Mouse (Mus musculus) liver, embryonic 11.5 days (tissue): ENCODE measurements around the gene Phc2. TPM values are rescaled to one million over a fixed set of nuclear protein-coding genes. Genes with fewer than 3 reads are reported as not detected.

Experiments
- ATAC-seq: fragments of 200-750 bp; cut with Nextera tagmentation; replicated peaks from 2 replicates; pipeline ENCODE4 v1.8.0; 2017; ENCODE audit warnings: moderate number of reproducible peaks, mild to moderate bottlenecking, moderate TSS enrichment, moderate library complexity; ENCODE audit not compliant: low FRiP score
- DNase-seq: peaks from one replicate; pipeline ENCODE4 v3.0.0-alpha.2; 2017; ENCODE audit warnings: low spot score
- H3K27ac ChIP-seq: fragments of 300-500 bp; sonication (generic); 2 replicates; pipeline ENCODE4 v1.5.1; 2014; ENCODE audit warnings: mild to moderate bottlenecking, low read depth, low read length, control low read depth
- H3K27me3 ChIP-seq: fragments of 300-500 bp; sonication (generic); replicated peaks from 2 replicates; pipeline ENCODE4 v1.6.1; 2014; ENCODE audit warnings: low read length, mixed read lengths; ENCODE audit not compliant: control insufficient read depth, insufficient read depth
- H3K36me3 ChIP-seq: fragments of 300-500 bp; sonication (generic); 2 replicates; pipeline ENCODE4 v1.6.1; 2014; ENCODE audit warnings: mild to moderate bottlenecking, low read length, moderate library complexity, mixed read lengths; ENCODE audit not compliant: control insufficient read depth, insufficient read depth
- H3K4me1 ChIP-seq: fragments of 300-500 bp; sonication (generic); replicated peaks from 2 replicates; pipeline ENCODE4 v1.6.1; 2014; ENCODE audit warnings: low read length, mixed read lengths; ENCODE audit not compliant: control insufficient read depth, insufficient read depth
- H3K4me2 ChIP-seq: fragments of 300-500 bp; sonication (generic); 2 replicates; pipeline ENCODE4 v1.6.1; 2014; ENCODE audit warnings: mild to moderate bottlenecking, control low read depth, moderate library complexity
- H3K4me3 ChIP-seq: fragments of 300-500 bp; sonication (generic); 2 replicates; pipeline ENCODE4 v1.5.1; 2014; ENCODE audit warnings: low read depth, low read length, control low read depth
- H3K9ac ChIP-seq: fragments of 300-500 bp; sonication (generic); 2 replicates; pipeline ENCODE4 v1.6.1; 2014; ENCODE audit warnings: low read depth, low read length, control low read depth
- H3K9me3 ChIP-seq: fragments of 300-500 bp; sonication (generic); 2 replicates; pipeline ENCODE4 v1.6.1; 2016; ENCODE audit warnings: low read length, inconsistent platforms, mixed read lengths; ENCODE audit not compliant: control insufficient read depth
- WGBS: fragments of 180-500 bp; shearing (Covaris S2); extraction: QIAGEN DNeasy Blood & Tissue Kit; methylation state at CpG from one replicate; pipeline ENCODE4 v1.1.7; 2014; 5-methylcytosine and 5-hydroxymethylcytosine counted together
- polyA plus RNA-seq: library from polyadenylated mRNA; unstranded; fragments of >200 nt; fragmentation: Nextera tagmentation; extraction: Ambion mirVana; gene quantifications from 2 replicates; pipeline ENCODE4 v1.2.1, GENCODE M21; 2014

The Phc2 gene
- polyA plus RNA-seq, 1 experiment from 2014 or later: 39.3 TPM

- H3K9ac ChIP-seq: no peak overlapping the region
- H3K36me3 ChIP-seq: no peaks in the 10 kb centered on the region
- H3K4me3 ChIP-seq: no peak overlapping the region
- peaks cover 20% of the 10 kb centered on the region for H3K4me1 ChIP-seq
- no peaks in the 10 kb centered on the region for H3K9me3 ChIP-seq
- DNase-seq: no peak
- 89% methylated on average over 6 of the region's 6 CpGs for WGBS
- H3K4me2 ChIP-seq: no peak overlapping the region
- ATAC-seq: no peak
- peaks cover 2% of the 10 kb centered on the region; the same call in 1 of the 2 replicates for H3K27me3 ChIP-seq
- no peak overlapping the region for H3K27ac ChIP-seq
Measured at GRCm38 (mm10) chr4:128712941-128713340, 58.4 kb downstream of the Phc2 start.

DNA sequence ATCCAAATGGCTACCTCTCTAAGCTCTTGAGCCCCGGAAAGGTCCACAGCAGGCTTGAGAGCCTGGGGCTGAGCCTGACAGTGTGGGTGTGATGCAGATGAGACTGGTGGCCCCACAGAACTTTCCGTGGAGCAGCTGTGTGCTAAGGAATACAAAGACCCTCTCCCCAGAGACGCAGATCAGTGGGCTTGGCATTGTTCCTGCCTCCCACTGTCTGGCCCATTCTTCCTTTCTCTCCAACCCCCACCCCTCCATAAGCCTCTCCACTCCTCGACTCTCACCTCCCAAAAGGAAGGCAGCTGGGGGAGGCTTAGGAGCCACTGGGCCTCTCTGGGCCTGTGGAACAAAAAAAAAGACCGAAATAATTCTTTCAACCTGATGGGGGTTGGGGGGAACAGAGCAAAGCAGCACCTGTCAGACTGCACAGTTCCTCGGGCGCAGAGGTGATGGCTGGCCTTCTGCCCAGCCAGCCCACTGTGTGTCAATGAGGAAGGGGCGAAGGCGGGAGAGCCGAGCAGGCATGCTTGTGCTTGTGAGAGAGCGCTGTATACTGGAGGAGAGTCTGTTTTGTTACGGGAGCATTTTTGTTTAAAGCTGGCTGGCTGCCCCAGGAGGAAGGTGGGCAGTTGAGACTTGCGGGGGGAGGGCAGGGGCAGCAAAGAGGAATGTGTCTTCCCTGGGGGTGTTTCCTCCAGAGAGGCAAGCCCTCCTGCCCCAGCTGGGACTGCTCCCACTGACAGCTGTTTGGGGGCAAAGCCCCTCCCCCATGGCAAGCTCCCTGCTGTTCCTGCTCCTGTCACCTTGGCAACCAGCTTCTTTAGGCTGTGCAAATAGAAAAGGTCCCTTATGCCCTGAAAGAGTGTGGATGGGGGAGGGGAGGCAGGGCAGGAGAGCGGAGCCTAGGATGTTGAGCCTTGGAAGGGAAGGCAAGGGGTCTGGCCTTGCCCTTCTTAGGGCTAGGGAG is 61.0 kb downstream of the Phc2 start:
- H3K4me1 ChIP-seq: peaks cover 22% of the 10 kb centered on the region
- no peak overlapping the region for H3K4me3 ChIP-seq
- no peaks in the 10 kb centered on the region for H3K36me3 ChIP-seq
- no peaks in the 10 kb centered on the region for H3K27me3 ChIP-seq
- peak; percentile 50 for DNase-seq
- H3K9ac ChIP-seq: no peak overlapping the region
- no peak; the same call in 1 of the 2 replicates for ATAC-seq
- no peaks in the 10 kb centered on the region for H3K9me3 ChIP-seq
- H3K27ac ChIP-seq: peak overlapping the region; percentile 53; the same call in 1 of the 2 replicates
- H3K4me2 ChIP-seq: peak overlapping the region; percentile 15; the same call in 1 of the 2 replicates
- 32% methylated on average over 14 of the region's 14 CpGs for WGBS

DNA sequence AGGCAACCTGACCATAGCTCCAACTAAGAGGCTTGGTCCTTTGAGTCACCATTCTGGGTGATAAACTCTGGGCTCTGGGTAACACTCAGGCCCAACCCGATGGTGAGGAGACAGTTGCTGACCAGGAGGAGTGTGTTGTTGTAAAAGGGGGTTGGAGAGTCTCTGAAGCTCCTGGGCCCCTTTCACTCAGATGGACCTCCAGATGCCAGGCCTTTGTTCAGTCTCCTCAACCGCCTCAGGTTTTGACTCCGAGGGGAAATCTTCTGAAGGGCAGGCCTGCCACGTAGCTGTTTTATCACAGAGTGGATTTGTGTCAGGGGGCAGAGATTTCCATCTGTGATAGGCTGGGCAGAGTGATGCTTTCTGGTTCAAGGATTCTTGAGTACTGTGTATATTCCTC is 61.8 kb downstream of the Phc2 start:
- H3K27me3 ChIP-seq: no peaks in the 10 kb centered on the region
- 40% methylated on average over 4 of the region's 4 CpGs for WGBS
- DNase-seq (no peak), ATAC-seq (no peak)
- no peaks in the 10 kb centered on the region for H3K36me3 ChIP-seq
- H3K4me3 ChIP-seq: no peak overlapping the region
- peak overlapping the region; percentile 21; the same call in 1 of the 2 replicates for H3K27ac ChIP-seq
- H3K4me1 ChIP-seq: peaks cover 24% of the 10 kb centered on the region
- no peak overlapping the region for H3K9ac ChIP-seq
- peak overlapping the region; percentile 15; the same call in 1 of the 2 replicates for H3K4me2 ChIP-seq
- no peaks in the 10 kb centered on the region for H3K9me3 ChIP-seq

- no peak for DNase-seq
- ATAC-seq: no peak
- no peaks in the 10 kb centered on the region for H3K36me3 ChIP-seq
- no peak overlapping the region for H3K4me3 ChIP-seq
- no peaks in the 10 kb centered on the region for H3K27me3 ChIP-seq
- no peaks in the 10 kb centered on the region for H3K9me3 ChIP-seq
- WGBS: 64% methylated on average over 9 of the region's 9 CpGs
- no peak overlapping the region; the same call in 1 of the 2 replicates for H3K27ac ChIP-seq
- H3K9ac ChIP-seq: no peak overlapping the region
- H3K4me2 ChIP-seq: no peak overlapping the region
- peaks cover 24% of the 10 kb centered on the region for H3K4me1 ChIP-seq
Measured at GRCm38 (mm10) chr4:128716731-128717130, 62.2 kb downstream of the Phc2 start.

GRCm38 (mm10) chr4:128720110-128720509 is 65.6 kb downstream of the Phc2 start:
- WGBS: 26% methylated on average over 5 of the region's 5 CpGs
- no peak overlapping the region for H3K4me3 ChIP-seq
- H3K4me1 ChIP-seq: peaks cover 16% of the 10 kb centered on the region

DNA sequence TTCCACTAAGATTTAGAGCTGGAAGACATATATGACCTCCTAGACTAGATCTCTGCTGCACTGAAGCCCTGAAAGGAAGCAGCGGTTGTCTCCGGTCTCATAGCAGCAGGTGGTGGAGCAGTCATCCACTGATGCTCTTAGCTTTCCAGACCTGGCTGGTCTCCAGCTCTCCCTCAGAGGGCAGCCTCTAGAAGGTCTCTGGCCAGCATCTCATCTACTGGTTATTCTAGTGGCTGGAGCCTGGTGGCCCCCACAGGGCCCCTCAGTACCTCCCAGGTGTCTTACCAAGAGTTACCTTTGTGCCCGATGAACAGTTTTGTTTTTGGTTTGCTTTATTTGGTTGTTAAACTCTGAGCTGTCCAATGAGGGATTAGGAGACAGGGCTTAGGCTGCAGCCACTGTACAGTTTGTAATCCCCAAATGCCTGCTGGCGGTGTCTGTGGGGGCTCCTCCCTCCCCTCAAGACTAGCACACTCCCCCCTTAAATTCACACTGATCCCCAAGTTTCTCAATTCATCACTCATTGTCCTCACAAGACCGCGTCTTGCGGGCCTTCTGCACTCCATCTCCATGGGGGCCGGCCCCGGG is 66.7 kb downstream of the Phc2 start:
- no peaks in the 10 kb centered on the region for H3K36me3 ChIP-seq

More at GRCm38 (mm10) chr4:128720110-128720509, 65.6 kb downstream of the Phc2 start:
- Histone ChIP-seq H3K27ac (no peak overlapping the region), H3K4me2 (no peak overlapping the region), H3K27me3 (no peaks in the 10 kb centered on the region), H3K36me3 (no peaks in the 10 kb centered on the region), H3K9ac (no peak overlapping the region), H3K9me3 (no peaks in the 10 kb centered on the region)
- DNase-seq (no peak), ATAC-seq (peak; percentile 35; the same call in 1 of the 2 replicates)

DNA sequence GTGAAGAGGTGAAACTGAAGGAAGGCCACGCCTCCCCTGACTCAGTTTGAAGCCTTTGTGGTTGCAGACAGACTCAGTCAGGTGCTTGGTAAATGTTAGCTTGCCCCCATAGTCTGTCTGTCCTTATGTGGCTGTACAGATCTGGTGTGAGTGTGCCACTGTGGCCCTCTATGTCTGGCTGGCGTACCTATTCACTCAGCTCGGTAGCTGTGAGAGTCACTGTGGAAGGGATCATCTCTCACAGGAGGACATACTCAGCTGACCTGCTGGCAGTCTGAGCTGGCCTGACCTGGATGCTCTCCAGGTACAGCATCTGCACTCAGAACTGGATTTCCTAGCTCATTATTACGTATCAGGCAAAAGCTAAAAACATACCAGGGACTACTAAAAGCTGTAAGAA is 67.3 kb downstream of the Phc2 start:
- no peak overlapping the region for H3K4me3 ChIP-seq
- no peaks in the 10 kb centered on the region for H3K36me3 ChIP-seq
- WGBS: 77% methylated on average over 4 of the region's 4 CpGs
- no peak overlapping the region for H3K9ac ChIP-seq
- DNase-seq (no peak), ATAC-seq (no peak)
- peaks cover 13% of the 10 kb centered on the region for H3K4me1 ChIP-seq
- H3K4me2 ChIP-seq: no peak overlapping the region
- no peaks in the 10 kb centered on the region for H3K27me3 ChIP-seq
- no peaks in the 10 kb centered on the region for H3K9me3 ChIP-seq
- no peak overlapping the region for H3K27ac ChIP-seq

More for the DNA sequence above, 66.7 kb downstream of the Phc2 start:
- H3K4me2 ChIP-seq: no peak overlapping the region
- H3K9ac ChIP-seq: no peak overlapping the region
- no peak overlapping the region for H3K27ac ChIP-seq
- DNase-seq (no peak), ATAC-seq (no peak)
- no peak overlapping the region for H3K4me3 ChIP-seq
- peaks cover 11% of the 10 kb centered on the region for H3K4me1 ChIP-seq
- H3K27me3 ChIP-seq: no peaks in the 10 kb centered on the region
- no peaks in the 10 kb centered on the region for H3K9me3 ChIP-seq
- WGBS: 85% methylated on average over 9 of the region's 9 CpGs

DNA sequence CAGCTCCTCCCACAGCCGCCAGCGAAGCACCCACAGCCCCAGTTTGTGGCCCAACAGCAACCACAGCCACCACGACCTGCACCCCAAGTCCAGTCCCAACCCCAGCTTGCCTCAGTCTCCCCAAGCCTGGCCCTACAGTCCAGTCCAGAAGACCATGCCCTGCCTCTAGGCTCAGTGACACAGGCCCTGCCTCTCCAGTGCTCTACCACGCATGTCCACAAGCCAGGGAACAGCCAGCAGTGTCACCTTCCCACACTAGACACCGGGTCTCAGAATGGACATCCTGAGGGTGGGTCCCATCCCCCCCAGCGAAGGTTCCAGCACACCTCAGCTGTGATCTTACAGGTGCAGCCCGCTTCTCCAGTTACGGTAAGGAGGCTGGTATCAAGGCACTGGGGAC is 68.4 kb downstream of the Phc2 start:
- no peaks in the 10 kb centered on the region for H3K36me3 ChIP-seq
- no peak overlapping the region for H3K4me3 ChIP-seq
- WGBS: 80% methylated on average over 8 of the region's 8 CpGs
- H3K27ac ChIP-seq: no peak overlapping the region
- no peak for ATAC-seq
- no peaks in the 10 kb centered on the region for H3K9me3 ChIP-seq
- no peak overlapping the region for H3K4me2 ChIP-seq
- peaks cover 18% of the 10 kb centered on the region for H3K4me1 ChIP-seq
- H3K27me3 ChIP-seq: no peaks in the 10 kb centered on the region
- no peak overlapping the region for H3K9ac ChIP-seq
- no peak for DNase-seq
